Mouse (Mus musculus): ENCODE measurements around the gene Lhfp. TPM values are rescaled to one million over a fixed set of nuclear protein-coding genes. Genes with fewer than 3 reads are reported as not detected.

Lhfp gene
- total RNA-seq, 2 experiments from 2014 or later: 53.2 to 55.7 TPM

DNA sequence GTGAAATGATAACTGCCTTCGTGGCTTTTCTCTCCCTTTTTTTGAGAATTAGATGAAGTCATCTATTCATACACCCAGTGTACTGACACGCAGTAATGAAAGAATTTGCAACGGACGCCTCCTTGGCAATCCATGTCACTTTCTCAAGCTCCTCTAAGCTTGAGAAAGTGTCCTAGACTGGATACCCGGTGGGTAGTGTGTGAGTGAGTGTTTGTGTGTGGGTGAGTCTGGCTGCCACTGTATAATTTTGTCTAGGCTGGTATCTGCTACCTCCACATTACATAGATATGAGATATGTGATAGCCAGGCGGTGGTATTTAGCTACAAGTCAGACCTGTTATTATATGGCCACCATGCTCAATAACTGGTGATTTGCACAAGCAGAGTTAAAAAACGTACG is 1.6 kb upstream of the Lhfp start:
- no peak for DNase-seq (ENCODE audit: low spot score)
- intact Hi-C loops (cut with DNase I): loop anchor here (5.0 kb wide), 3 partner anchors 123 to 208 kb away; no protein-coding TSS in a partner anchor

DNA sequence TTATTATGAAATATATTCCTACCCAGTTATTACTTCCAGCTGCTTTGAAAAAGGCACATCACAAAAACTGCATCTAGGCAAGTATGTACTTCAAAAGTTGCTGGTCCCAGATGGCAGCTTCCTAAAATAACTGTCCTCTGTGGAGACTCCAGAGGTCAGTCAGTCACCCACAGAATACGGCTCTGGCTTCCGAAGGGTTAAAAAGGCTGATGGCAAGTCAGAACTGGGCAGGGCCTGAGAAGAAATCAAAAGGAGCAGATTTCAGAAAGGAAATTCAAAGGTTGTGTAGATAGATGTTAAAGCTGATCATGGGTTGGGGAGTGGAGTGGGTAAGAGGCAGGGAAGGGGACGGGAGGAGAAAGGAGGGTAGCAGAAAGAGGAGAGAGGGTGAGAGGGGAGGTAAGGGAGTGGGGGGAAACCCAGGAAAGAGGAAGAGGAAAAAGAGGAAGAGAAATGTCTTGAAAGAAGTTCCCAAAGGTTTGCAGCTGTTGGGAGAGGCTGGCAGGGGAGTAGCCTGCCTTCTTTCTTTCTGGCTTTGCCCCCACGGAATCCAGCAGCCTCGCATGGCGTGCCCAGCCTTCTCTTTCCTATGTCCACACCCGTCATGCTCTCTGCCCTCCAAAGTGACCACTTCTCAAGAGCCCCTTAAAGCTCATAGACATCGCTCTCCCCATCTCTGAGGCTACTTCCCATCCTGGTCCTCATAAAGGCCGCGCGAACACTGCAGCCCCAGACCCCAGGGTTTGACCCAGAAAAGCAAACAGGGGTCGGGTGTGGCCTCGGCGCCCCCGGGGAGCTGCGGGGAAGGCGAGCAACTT is 526 bp upstream of the Lhfp start:
- DNase-seq (ENCODE audit: low spot score): no peak
- intact Hi-C loops (cut with DNase I): loop anchor here (5.0 kb wide), 3 partner anchors 121 to 206 kb away; no protein-coding TSS in a partner anchor

DNA sequence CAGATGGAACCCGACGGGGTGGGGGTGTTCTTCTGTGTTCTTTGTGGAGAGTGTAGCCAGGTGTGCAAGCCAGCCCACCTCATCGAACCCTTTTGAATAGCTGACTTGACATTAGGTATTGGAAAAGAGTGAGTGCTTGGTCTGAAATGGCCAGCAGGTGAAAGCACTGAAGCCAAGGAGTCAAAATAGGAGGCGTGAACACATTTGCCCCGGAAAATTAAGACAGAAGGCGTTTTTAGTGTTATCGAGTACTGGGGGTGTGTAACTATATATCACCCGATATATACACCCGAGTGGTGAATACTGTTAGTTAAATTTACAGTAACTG is 876 bp downstream of the Lhfp start:
- no peak for DNase-seq (ENCODE audit: low spot score)
- intact Hi-C loops (cut with DNase I): loop anchor here (5.0 kb wide), 3 partner anchors 120 to 205 kb away; no protein-coding TSS in a partner anchor

DNA sequence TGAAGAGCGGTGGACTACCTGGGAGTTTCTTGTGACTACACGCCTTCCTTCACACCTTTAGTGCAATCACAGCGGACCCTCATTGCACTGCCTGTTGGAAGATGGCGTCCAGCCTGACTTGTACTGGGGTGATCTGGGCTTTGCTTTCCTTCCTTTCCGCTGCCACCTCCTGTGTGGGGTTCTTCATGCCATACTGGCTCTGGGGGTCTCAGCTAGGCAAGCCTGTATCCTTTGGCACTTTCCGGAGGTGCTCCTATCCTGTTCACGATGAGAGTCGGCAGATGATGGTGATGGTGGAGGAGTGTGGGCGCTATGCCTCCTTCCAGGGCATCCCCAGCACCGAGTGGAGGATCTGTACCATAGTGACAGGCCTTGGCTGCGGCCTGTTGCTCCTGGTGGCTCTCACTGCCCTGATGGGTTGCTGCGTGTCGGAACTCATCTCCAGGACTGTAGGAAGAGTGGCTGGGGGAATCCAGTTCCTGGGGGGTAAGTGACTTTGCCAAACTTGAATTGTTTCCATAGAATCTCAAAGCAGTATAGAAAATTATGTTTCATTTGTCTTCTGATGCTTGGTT is 2.0 kb downstream of the Lhfp start:
- no peak for DNase-seq (ENCODE audit: low spot score)
- intact Hi-C loops (cut with DNase I): loop anchor here (5.0 kb wide), 3 partner anchors 119 to 204 kb away; no protein-coding TSS in a partner anchor

- intact Hi-C loops (cut with DNase I): loop anchor here (5.0 kb wide), 3 partner anchors 118 to 203 kb away; no protein-coding TSS in a partner anchor
- DNase-seq (ENCODE audit: low spot score): no peak
Observed at GRCm38 (mm10) chr3:53044238-53044637, 2.9 kb downstream of the Lhfp start.

DNA sequence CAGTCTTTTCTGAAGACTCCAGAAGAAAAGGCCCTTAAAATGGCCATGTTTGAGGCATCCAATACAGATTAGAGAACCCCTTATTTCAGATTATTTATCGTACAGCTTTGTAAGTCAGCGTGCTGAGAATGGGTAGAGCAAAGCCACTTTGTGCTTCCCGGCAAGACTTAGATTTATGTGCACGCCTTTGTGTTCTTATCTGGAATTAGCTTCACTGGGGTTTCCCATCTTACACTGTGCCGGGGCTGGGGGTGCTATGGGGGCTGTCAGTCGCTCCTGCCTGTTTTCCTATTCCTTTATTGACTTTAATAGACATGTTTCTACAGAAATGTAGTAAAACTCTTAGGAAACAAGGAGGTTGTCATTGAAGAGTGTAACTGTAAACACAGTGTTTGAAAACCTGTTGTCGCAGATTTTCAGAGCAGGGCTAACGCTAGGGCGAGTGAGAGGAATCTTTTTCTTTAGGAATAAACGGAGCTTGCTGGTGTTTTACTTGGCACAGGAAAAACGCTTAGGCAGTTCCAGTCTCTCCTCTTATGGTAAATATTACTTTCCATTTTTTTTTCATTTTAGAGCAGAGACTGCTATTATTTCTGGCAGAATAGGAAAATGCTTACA is 3.5 kb downstream of the Lhfp start:
- no peak for DNase-seq (ENCODE audit: low spot score)
- intact Hi-C loops (cut with DNase I): loop anchor here (5.0 kb wide), 3 partner anchors 118 to 203 kb away; no protein-coding TSS in a partner anchor

GRCm38 (mm10) chr3:53045697-53046096 is 4.4 kb downstream of the Lhfp start:
- DNase-seq (ENCODE audit: low spot score): no peak
- intact Hi-C loops (cut with DNase I): no loop called here

GRCm38 (mm10) chr3:53046371-53046770 is 5.0 kb downstream of the Lhfp start:
- DNase-seq (ENCODE audit: low spot score): no peak
- intact Hi-C loops (cut with DNase I): no loop called here

DNA sequence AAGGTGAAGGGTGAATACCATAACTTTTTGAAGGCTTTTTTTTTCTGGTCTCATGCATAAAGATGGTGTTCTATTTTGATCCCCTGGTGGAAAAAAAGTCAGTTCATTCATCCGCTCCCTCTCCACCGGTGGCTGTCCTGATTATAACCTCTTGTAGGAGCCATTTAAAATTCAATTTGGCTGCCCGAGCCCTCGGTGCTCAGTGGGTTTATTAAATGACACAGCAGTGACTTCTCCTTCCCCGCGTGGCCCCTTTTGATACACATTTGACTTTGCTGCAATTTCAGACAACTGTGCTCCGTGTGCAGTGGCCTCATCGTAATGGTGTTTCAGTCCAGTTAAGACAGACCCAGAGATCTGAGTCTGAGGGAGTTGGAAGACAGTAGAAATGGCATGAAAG is 11.1 kb downstream of the Lhfp start:
- intact Hi-C loops (cut with DNase I): no loop called here
- no peak for DNase-seq (ENCODE audit: low spot score)

DNA sequence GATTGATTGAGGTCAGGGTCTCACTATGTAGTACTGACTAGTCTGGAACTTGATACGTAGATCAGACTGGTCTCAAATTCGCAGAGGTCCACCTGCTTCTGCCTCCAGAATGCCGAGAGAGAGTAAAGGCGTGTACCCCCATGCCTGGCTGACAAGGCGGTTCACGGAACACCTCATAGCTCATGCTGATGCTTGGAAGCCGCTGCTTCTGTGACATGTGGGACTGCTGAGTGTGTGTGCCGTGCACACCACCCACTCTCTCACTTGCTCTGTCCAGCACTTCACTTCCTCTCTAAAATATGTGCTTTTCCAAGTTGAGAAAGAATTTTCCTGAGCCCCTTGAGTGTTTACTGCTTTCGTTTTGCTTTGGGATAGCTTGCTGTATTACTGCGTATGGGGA is 15.1 kb downstream of the Lhfp start:
- no peak for DNase-seq (ENCODE audit: low spot score)
- intact Hi-C loops (cut with DNase I): no loop called here

DNA sequence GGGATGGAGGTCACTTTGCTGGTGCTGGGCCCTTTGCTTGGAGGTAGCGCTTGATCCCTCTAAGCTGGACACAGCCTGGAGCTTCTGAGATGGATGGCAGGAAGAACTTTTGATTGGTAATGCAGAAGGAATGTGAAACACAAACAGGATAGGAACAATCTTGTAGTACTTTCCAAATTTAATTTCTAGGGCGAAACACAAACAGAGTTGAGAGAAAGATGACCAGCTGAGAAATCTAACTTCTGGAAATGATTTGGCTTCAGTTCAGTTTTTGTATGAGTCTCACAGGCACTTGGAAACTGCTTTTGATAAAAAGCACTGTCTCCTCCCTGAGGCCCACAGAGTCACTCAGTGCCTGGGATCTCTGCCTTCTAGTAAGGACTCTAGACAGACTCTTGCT is 18.6 kb downstream of the Lhfp start:
- DNase-seq (ENCODE audit: low spot score): no peak
- intact Hi-C loops (cut with DNase I): no loop called here

- intact Hi-C loops (cut with DNase I): no loop called here
- DNase-seq (ENCODE audit: low spot score): no peak
Observed at GRCm38 (mm10) chr3:53063423-53064147, 22.3 kb downstream of the Lhfp start.

DNA sequence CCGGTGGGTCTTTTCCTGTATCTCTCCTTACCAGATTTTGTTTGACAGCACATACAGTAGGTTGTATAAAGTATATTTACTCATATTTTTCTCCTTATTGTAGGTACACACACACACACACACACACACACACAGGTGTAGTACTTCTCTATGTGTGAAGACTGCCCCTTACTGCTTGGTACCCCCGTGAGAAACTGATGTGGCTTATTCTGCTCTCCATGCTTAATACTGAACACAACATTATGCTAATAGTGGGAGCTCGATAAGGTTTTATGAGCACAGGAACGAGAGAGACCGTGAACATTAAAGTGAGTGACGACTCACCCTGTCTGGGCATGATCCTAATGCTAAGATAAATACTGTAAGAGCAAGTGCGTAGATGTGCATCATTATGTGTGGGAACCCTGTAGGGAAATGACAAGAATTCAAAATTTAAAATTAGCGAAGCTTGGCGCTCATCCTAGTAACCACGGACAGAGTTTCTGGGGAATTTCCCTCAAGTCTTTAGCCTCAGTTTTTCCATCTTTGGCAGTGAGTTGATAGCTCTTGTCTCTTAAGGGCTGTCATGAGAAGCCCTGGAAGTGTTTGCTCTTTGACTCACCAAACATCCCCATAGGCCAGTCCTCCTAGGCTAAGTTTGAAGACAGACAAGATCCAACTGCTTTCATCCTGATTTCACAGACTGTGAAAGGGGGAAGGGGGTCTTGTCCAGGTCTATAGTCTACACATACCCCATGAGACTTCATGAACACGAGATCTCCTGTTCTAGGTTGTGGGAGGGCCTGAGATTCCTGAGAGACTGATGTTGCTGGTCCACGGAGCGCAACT is 24.2 kb downstream of the Lhfp start:
- DNase-seq (ENCODE audit: low spot score): no peak

DNA sequence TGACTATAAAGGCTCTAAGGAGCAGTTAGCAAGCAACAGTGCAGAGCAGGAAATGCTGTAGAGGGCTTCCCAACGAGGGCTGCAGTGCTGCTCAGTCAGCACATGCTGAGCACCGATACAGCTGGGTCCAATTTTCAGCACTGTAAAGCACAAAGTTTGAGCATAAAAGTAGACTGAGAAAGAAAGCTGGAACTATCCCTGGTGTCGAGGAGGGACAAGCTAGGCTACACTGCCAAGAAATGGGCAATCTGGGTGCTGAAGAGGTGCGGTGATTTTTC is 24.7 kb downstream of the Lhfp start:
- intact Hi-C loops (cut with DNase I): no loop called here
- no peak for DNase-seq (ENCODE audit: low spot score)

More for the DNA sequence above, 24.2 kb downstream of the Lhfp start:
- intact Hi-C loops (cut with DNase I): no loop called here

GRCm38 (mm10) chr3:53068399-53068798 is 27.1 kb downstream of the Lhfp start:
- DNase-seq (ENCODE audit: low spot score): no peak
- intact Hi-C loops (cut with DNase I): no loop called here

DNA sequence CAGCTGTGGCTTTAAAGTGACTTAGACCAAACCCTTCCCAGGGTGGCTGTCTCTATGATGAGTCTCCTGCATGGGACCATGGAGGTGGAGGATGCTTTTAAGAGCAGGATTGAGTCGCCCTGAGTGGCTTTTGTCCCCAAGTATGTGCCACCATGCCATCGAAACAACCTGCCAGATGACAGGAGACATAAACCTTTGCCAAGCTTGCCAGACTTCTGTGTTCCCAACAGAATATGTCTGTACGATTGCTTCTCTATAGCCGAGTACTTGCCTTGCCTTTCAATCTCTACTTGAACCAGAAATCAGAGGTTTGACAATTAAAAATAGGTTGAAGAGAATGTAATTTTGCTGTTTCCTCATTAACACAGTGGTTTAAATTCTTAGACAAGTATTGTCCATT is 32.9 kb downstream of the Lhfp start:
- intact Hi-C loops (cut with DNase I): no loop called here
- DNase-seq (ENCODE audit: low spot score): no peak

DNA sequence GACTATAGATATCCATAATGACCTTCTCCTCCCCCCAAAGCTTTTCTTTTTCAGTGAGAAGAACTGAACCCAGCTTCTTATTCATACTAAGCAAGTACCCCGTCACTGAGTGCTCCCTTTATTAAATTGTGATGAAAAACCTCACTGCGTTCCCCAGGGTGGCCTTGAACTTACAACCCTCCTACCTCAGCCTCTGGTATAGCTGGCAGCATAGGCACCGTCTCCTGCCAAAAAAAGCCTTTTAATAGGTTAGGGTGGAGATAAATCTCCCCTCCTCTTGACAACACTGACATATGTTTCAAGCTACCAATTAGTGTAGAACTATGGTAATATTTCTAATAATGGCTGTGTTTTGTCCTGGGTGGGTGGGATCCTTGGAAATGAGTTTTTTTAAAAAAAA is 33.4 kb downstream of the Lhfp start:
- DNase-seq (ENCODE audit: low spot score): no peak

GRCm38 (mm10) chr3:53080286-53080685 is 39.0 kb downstream of the Lhfp start:
- intact Hi-C loops (cut with DNase I): no loop called here

More for the DNA sequence above, 33.4 kb downstream of the Lhfp start:
- intact Hi-C loops (cut with DNase I): no loop called here

GRCm38 (mm10) chr3:53080710-53081109 is 39.4 kb downstream of the Lhfp start:
- intact Hi-C loops (cut with DNase I): no loop called here

More at GRCm38 (mm10) chr3:53080286-53080685, 39.0 kb downstream of the Lhfp start:
- no peak for DNase-seq (ENCODE audit: low spot score)

DNA sequence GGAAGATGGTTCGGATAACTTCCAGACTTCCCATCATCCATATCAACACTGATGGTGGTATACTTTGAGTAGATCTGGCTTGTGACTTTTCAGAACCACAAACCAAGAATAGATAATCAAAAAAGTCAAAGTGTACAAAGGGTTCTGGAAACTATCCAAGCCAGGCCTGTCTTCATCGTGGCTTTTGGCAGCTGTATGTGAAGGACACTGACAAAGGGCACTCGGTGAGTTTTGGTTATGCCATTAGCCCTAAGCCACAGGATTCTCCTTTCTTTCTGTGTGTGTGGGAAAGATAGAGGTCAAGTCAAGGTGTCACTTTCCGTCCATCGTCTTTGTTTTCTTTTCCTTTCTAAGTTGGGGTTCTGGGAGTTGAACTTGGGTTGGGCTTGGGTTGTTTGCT is 42.4 kb downstream of the Lhfp start:
- intact Hi-C loops (cut with DNase I): no loop called here
- no peak for DNase-seq (ENCODE audit: low spot score)

More at GRCm38 (mm10) chr3:53080710-53081109, 39.4 kb downstream of the Lhfp start:
- DNase-seq (ENCODE audit: low spot score): no peak
